Mouse (Mus musculus) CH12.LX (cell line): ENCODE results near the gene Kcnj6. TPM values are rescaled to one million over a fixed set of nuclear protein-coding genes. Genes with fewer than 3 reads are reported as not detected.
"Not testable (repeated sequence)": the region's sequence is repeated elsewhere in the genome, so short reads cannot be mapped to it uniquely, and the experiment has no call there.

Source experiments
- DNase-seq: peaks from one replicate; pipeline ENCODE4 v3.0.0-alpha.2; 2013; ENCODE audit errors: extremely low read depth
- H3K27ac ChIP-seq: 2 replicates; pipeline ENCODE4 v1.5.1; 2012; ENCODE audit warnings: low read depth, mild to moderate bottlenecking, control low read depth, moderate library complexity; ENCODE audit not compliant: insufficient read depth
- H3K27me3 ChIP-seq: replicated peaks from 2 replicates; pipeline ENCODE3; 2012; ENCODE audit warnings: inconsistent platforms
- H3K36me3 ChIP-seq, 2 experiments: replicated peaks in 1 of 2; 2 replicates each; pipeline versions ENCODE3 to v1.6.1; 2012; ENCODE audit warnings: inconsistent platforms in 1 of 2, low read length in 1 of 2, mild to moderate bottlenecking in 1 of 2, mixed read lengths in 1 of 2, moderate library complexity in 1 of 2; ENCODE audit not compliant: control insufficient read depth in 1 of 2, insufficient read depth in 1 of 2
- H3K4me1 ChIP-seq, 2 experiments: 2 replicates each; pipeline ENCODE4 v1.6.1; 2012; ENCODE audit warnings: inconsistent platforms in 1 of 2, moderate library complexity in 1 of 2; ENCODE audit not compliant: insufficient read depth in 2 of 2, control insufficient read depth in 1 of 2
- H3K4me2 ChIP-seq: 2 replicates; pipeline ENCODE4 v1.6.1; 2012; ENCODE audit warnings: low read depth, mild to moderate bottlenecking, control low read depth; ENCODE audit not compliant: poor library complexity, insufficient read depth, severe bottlenecking
- H3K4me3 ChIP-seq, 3 experiments: fragments of 150-350 bp in 1 of 3; sonication (generic) in 1 of 3; replicated peaks in 1 of 3; 2 replicates each; pipeline versions ENCODE3 to v1.5.1; 2011 to 2012; ENCODE audit warnings: low read depth in 2 of 3, low read length in 2 of 3, mild to moderate bottlenecking in 2 of 3, moderate library complexity in 2 of 3, control low read depth in 1 of 3, improper control_type of control experiment in 1 of 3, inconsistent platforms in 1 of 3, mixed read lengths in 1 of 3; ENCODE audit not compliant: poor library complexity in 1 of 3
- H3K79me2 ChIP-seq: replicated peaks from 2 replicates; pipeline ENCODE4 v1.6.1; 2012; ENCODE audit warnings: mild to moderate bottlenecking, moderate library complexity; ENCODE audit not compliant: control insufficient read depth, poor library complexity, insufficient read depth, severe bottlenecking; ENCODE audit errors: extremely low read depth
- H3K9ac ChIP-seq: 2 replicates; pipeline ENCODE4 v1.6.1; 2012; ENCODE audit warnings: low read depth, mild to moderate bottlenecking, control low read depth, moderate library complexity; ENCODE audit not compliant: insufficient read depth
- H3K9me3 ChIP-seq: replicated peaks from 2 replicates; pipeline ENCODE3; 2012; ENCODE audit warnings: low read length, inconsistent platforms, mixed read lengths
- CHD2 ChIP-seq: IDR thresholded peaks from 2 replicates; pipeline ENCODE4 v1.6.1; 2011; ENCODE audit warnings: low read length, improper control_type of control experiment
- CTCF ChIP-seq, 2 experiments: IDR thresholded peaks in 1 of 2; conservative IDR thresholded peaks in 1 of 2; 2 replicates each; pipeline ENCODE4 v1.5.1; 2011 to 2012; ENCODE audit warnings: low read depth in 2 of 2, low read length in 2 of 2, improper control_type of control experiment in 1 of 2, inconsistent platforms in 1 of 2, mild to moderate bottlenecking in 1 of 2, moderate library complexity in 1 of 2
- E2F4 ChIP-seq: IDR thresholded peaks from 2 replicates; pipeline ENCODE4 v1.6.1; 2011; ENCODE audit warnings: low read depth, low read length, improper control_type of control experiment; ENCODE audit not compliant: insufficient replicate concordance
- ELF1 ChIP-seq: IDR thresholded peaks from 2 replicates; pipeline ENCODE4 v1.6.1; 2014; ENCODE audit warnings: low read depth, mild to moderate bottlenecking, inconsistent platforms, low read length, improper control_type of control experiment
- EP300 ChIP-seq: IDR thresholded peaks from 2 replicates; pipeline ENCODE4 v1.6.1; 2011; ENCODE audit warnings: low read length, improper control_type of control experiment
- ETS1 ChIP-seq: conservative IDR thresholded peaks from 2 replicates; pipeline ENCODE4 v1.6.1; 2012; ENCODE audit warnings: low read depth, mild to moderate bottlenecking, inconsistent platforms, low read length, improper control_type of control experiment, moderate library complexity
- GABPA ChIP-seq: IDR thresholded peaks from 2 replicates; pipeline ENCODE4 v1.6.1; 2012; ENCODE audit warnings: low read depth, low read length, improper control_type of control experiment, inconsistent platforms; ENCODE audit not compliant: insufficient replicate concordance
- JUN ChIP-seq: IDR thresholded peaks from 2 replicates; pipeline ENCODE4 v1.6.1; 2011; ENCODE audit warnings: low read depth, mild to moderate bottlenecking, low read length, improper control_type of control experiment, moderate library complexity; ENCODE audit not compliant: insufficient read depth
- JUND ChIP-seq: conservative IDR thresholded peaks from 2 replicates; pipeline ENCODE4 v1.6.1; 2011; ENCODE audit warnings: low read depth, low read length, improper control_type of control experiment
- KAT2A ChIP-seq: IDR thresholded peaks from 2 replicates; pipeline ENCODE4 v1.6.1; 2012; ENCODE audit warnings: low read length, improper control_type of control experiment, inconsistent platforms; ENCODE audit not compliant: insufficient replicate concordance
- MAFK ChIP-seq: IDR thresholded peaks from 2 replicates; pipeline ENCODE4 v1.6.1; 2011; ENCODE audit warnings: low read length, improper control_type of control experiment; ENCODE audit not compliant: insufficient replicate concordance
- MAX ChIP-seq: IDR thresholded peaks from 2 replicates; pipeline ENCODE4 v1.6.1; 2011; ENCODE audit warnings: low read length, improper control_type of control experiment
- MAZ ChIP-seq: IDR thresholded peaks from 2 replicates; pipeline ENCODE4 v1.6.1; 2012; ENCODE audit warnings: low read depth, mild to moderate bottlenecking, inconsistent platforms, low read length, improper control_type of control experiment, moderate library complexity
- NELFE ChIP-seq: IDR thresholded peaks from 2 replicates; pipeline ENCODE4 v1.6.1; 2011; ENCODE audit warnings: low read depth, low read length, improper control_type of control experiment
- POLR2AphosphoS2 ChIP-seq: IDR thresholded peaks from 2 replicates; pipeline ENCODE4 v1.6.1; 2011; ENCODE audit warnings: low read depth, low read length, improper control_type of control experiment
- RAD21 ChIP-seq: IDR thresholded peaks from 2 replicates; pipeline ENCODE4 v1.6.1; 2011; ENCODE audit warnings: low read depth, mild to moderate bottlenecking, low read length, improper control_type of control experiment, moderate library complexity
- TCF12 ChIP-seq: IDR thresholded peaks from 2 replicates; pipeline ENCODE4 v1.6.1; 2014; ENCODE audit warnings: low read depth, mild to moderate bottlenecking, inconsistent platforms, low read length, improper control_type of control experiment
- USF1 ChIP-seq: IDR thresholded peaks from 2 replicates; pipeline ENCODE4 v1.6.1; 2014; ENCODE audit warnings: low read depth, mild to moderate bottlenecking, inconsistent platforms, low read length, improper control_type of control experiment
- USF2 ChIP-seq: conservative IDR thresholded peaks from 2 replicates; pipeline ENCODE4 v1.6.1; 2011; ENCODE audit warnings: low read depth, low read length, improper control_type of control experiment
- dilution Hi-C: fragments of 300-500 bp; cut with MboI; formaldehyde crosslinking; loops from 2 replicates; pipeline ENCODE4 v1.14.3; 2020; ENCODE audit warnings: low sequenced_read_pairs; ENCODE audit not compliant: extremely low pct_unique_long_range_greater_than_20kb, extremely low pct_ligation_motif_present
- in situ Hi-C: fragments of 300-500 bp; cut with MboI; formaldehyde crosslinking; loops from 3 replicates; pipeline ENCODE4 v1.14.3; 2019; ENCODE audit warnings: low sequenced_read_pairs, low pct_ligation_motif_present, low pct_unique_long_range_greater_than_20kb, mixed read lengths
- polyA plus RNA-seq: library from polyadenylated mRNA; unstranded; fragments of >175 nt; gene quantifications from 2 replicates; pipeline ENCODE4 v1.2.1, GENCODE M21; 2012; ENCODE audit warnings: low read depth; ENCODE audit not compliant: insufficient read length
- total RNA-seq, 2 experiments: library from RNA; depleted of rRNA; stranded (reverse); fragments of 300-350 nt in 1 of 2; fragments of >200 nt in 1 of 2; gene quantifications; 2 replicates each; pipeline ENCODE4 v1.2.3; 2012 to 2014

The Kcnj6 gene
- total and polyA plus RNA-seq, 3 experiments = not detected

GRCm38 (mm10) chr16:94815891-94816290 lies 181.6 kb downstream of the Kcnj6 start:
- Histone ChIP-seq H3K27ac (no peak overlapping the region), H3K9me3 (peaks cover 19% of the 10 kb centered on the region), H3K27me3 (peaks cover 61% of the 10 kb centered on the region), H3K4me1 (no peaks in the 10 kb centered on the region), H3K4me2 (no peak overlapping the region), H3K9ac (no peak overlapping the region), H3K36me3 (no peaks in the 10 kb centered on the region), H3K4me3 (no peak overlapping the region), H3K79me2 (no peaks in the 10 kb centered on the region)
- dilution Hi-C loops = no loop called here
- TF ChIP-seq MAFK (no peak), MAX (0 out of 2 replicates have a peak, but pooled peaks have one; percentile 13)
- in situ Hi-C loops = loop anchor here (25.0 kb wide), 1 partner anchor 521 kb away; no protein-coding TSS in a partner anchor
- DNase-seq = no peak

- H3K27ac ChIP-seq, H3K9ac ChIP-seq, H3K36me3 ChIP-seq, dilution Hi-C loops, H3K4me2 ChIP-seq, H3K4me1 ChIP-seq, DNase-seq, H3K4me3 ChIP-seq, H3K79me2 ChIP-seq: not testable (repeated sequence)
- in situ Hi-C loops = loop anchor here (25.0 kb wide), 1 partner anchor 528 kb away; no protein-coding TSS in a partner anchor
- Histone ChIP-seq H3K27me3 (peaks cover 74% of the 10 kb centered on the region), H3K9me3 (peaks cover 21% of the 10 kb centered on the region)
Observed at GRCm38 (mm10) chr16:94809286-94809685, 188.2 kb downstream of the Kcnj6 start.

- H3K27ac ChIP-seq = no peak overlapping the region
- H3K9ac ChIP-seq = no peak overlapping the region
- H3K36me3 ChIP-seq = no peaks in the 10 kb centered on the region
- peaks cover 56% of the 10 kb centered on the region for H3K27me3 ChIP-seq
- dilution Hi-C loops = no loop called here
- no peak overlapping the region for H3K4me3 ChIP-seq
- no peak for DNase-seq
- no peaks in the 10 kb centered on the region for H3K79me2 ChIP-seq
- no peak overlapping the region for H3K4me2 ChIP-seq
- peaks cover 9% of the 10 kb centered on the region for H3K9me3 ChIP-seq
- TF ChIP-seq USF2 = no peak
- no peak for TF ChIP-seq CHD2
- TF ChIP-seq KAT2A = no peak
- no peak for TF ChIP-seq ELF1
- no peak for TF ChIP-seq MAZ
- no peak for TF ChIP-seq CTCF (conservative IDR thresholded peaks at IDR 0.05 in 1 of 2, IDR thresholded peaks at IDR 0.05 in 1 of 2; ENCODE audit: low read depth in 2 of 2, low read length in 2 of 2)
- no peak for TF ChIP-seq USF1
- TF ChIP-seq NELFE = no peak
- no peak for TF ChIP-seq RAD21
- no peak for TF ChIP-seq JUN
- no peak for TF ChIP-seq TCF12
- TF ChIP-seq POLR2AphosphoS2 = no peak
- TF ChIP-seq ETS1 = no peak
- TF ChIP-seq MAFK = no peak
- TF ChIP-seq GABPA = no peak
- no peak for TF ChIP-seq E2F4
- TF ChIP-seq JUND = no peak
- no peak for TF ChIP-seq EP300
- in situ Hi-C loops = no loop called here
- H3K4me1 ChIP-seq = peaks cover 0 to 2% of the 10 kb centered on the region in 2 experiments; a peak in 1 of 4 replicates
Observed at GRCm38 (mm10) chr16:94798241-94798640, 199.3 kb downstream of the Kcnj6 start.
